Mouse (Mus musculus): ENCODE data around the gene Dyrk4. TPM values are rescaled to one million over a fixed set of nuclear protein-coding genes. Genes with fewer than 3 reads are reported as not detected.
A peak's percentile ranks its signal among the peaks of the same experiment; 100 is the strongest.

Dyrk4 gene
- polyA plus RNA-seq, 1 experiment from 2014 or later = not detected

GRCm38 (mm10) chr6:126939487-126940171 lies 18.0 kb upstream of the Dyrk4 start, which contains the start of the genes Rad51ap1 and D6Wsu163e:
Gene Rad51ap1 (minus strand): TSS chr6:126939587.
Gene D6Wsu163e (plus strand): TSS chr6:126939962.
- peak within 1 kb of the TSS; percentile 73 for H3K4me3 ChIP-seq (ENCODE audit: low read length)
- H3K27me3 ChIP-seq (ENCODE audit: control insufficient read depth, insufficient read depth, low read length) = no peaks in the 10 kb centered on the region
- H3K4me2 ChIP-seq (replicated peaks; ENCODE audit: low read depth, low read length) = peak within 1 kb of the TSS; percentile 58
- peak; percentile 98 for ATAC-seq (ENCODE audit: low FRiP score, low TSS enrichment)
- H3K9ac ChIP-seq (ENCODE audit: low read depth, low read length) = peak within 1 kb of the TSS; percentile 76
- H3K9me3 ChIP-seq (ENCODE audit: control insufficient read depth, low read length) = no peaks in the 10 kb centered on the region
- WGBS = 1% methylated on average over 33 of the region's 33 CpGs
- peaks cover 9% of the 10 kb centered on the region; the same call in 1 of the 2 replicates for H3K36me3 ChIP-seq (ENCODE audit: control insufficient read depth, insufficient read depth, low read length)
- peaks cover 11% of the 10 kb centered on the region; the same call in 1 of the 2 replicates for H3K4me1 ChIP-seq (ENCODE audit: control insufficient read depth, insufficient read depth, low read length)
- 0 out of 2 replicates have a peak within 1 kb of the TSS, but pooled peaks have one; percentile 43 for H3K27ac ChIP-seq (ENCODE audit: low read depth, low read length)

- H3K4me2 ChIP-seq (replicated peaks; ENCODE audit: low read depth, low read length) = peak overlapping the region; percentile 58
- H3K4me3 ChIP-seq (ENCODE audit: low read length) = peak overlapping the region; percentile 73
- peak overlapping the region; percentile 76 for H3K9ac ChIP-seq (ENCODE audit: low read depth, low read length)
- peaks cover 11% of the 10 kb centered on the region; the same call in 1 of the 2 replicates for H3K4me1 ChIP-seq (ENCODE audit: control insufficient read depth, insufficient read depth, low read length)
- peaks cover 15% of the 10 kb centered on the region; the same call in 1 of the 2 replicates for H3K36me3 ChIP-seq (ENCODE audit: control insufficient read depth, insufficient read depth, low read length)
- no peaks in the 10 kb centered on the region for H3K9me3 ChIP-seq (ENCODE audit: control insufficient read depth, low read length)
- ATAC-seq (ENCODE audit: low FRiP score, low TSS enrichment) = peak; percentile 67
- no peak overlapping the region for H3K27ac ChIP-seq (ENCODE audit: low read depth, low read length)
- 1% methylated on average over 28 of the region's 31 CpGs for WGBS
- H3K27me3 ChIP-seq (ENCODE audit: control insufficient read depth, insufficient read depth, low read length) = no peaks in the 10 kb centered on the region
These were observed 17.3 kb upstream of the Dyrk4 start for GRCm38 (mm10) chr6:126938853-126939486.

GRCm38 (mm10) chr6:126938047-126938446 lies 16.4 kb upstream of the Dyrk4 start:
- H3K9me3 ChIP-seq (ENCODE audit: control insufficient read depth, low read length) = no peaks in the 10 kb centered on the region
- peak overlapping the region; percentile 76; the same call in 1 of the 2 replicates for H3K9ac ChIP-seq (ENCODE audit: low read depth, low read length)
- peaks cover 11% of the 10 kb centered on the region; the same call in 1 of the 2 replicates for H3K4me1 ChIP-seq (ENCODE audit: control insufficient read depth, insufficient read depth, low read length)
- H3K4me3 ChIP-seq (ENCODE audit: low read length) = peak overlapping the region; percentile 73
- no peak for ATAC-seq (ENCODE audit: low FRiP score, low TSS enrichment)
- H3K36me3 ChIP-seq (ENCODE audit: control insufficient read depth, insufficient read depth, low read length) = peaks cover 23% of the 10 kb centered on the region; the same call in 1 of the 2 replicates
- H3K4me2 ChIP-seq (replicated peaks; ENCODE audit: low read depth, low read length) = peak overlapping the region; percentile 58
- no peaks in the 10 kb centered on the region for H3K27me3 ChIP-seq (ENCODE audit: control insufficient read depth, insufficient read depth, low read length)
- H3K27ac ChIP-seq (ENCODE audit: low read depth, low read length) = no peak overlapping the region
- 89% methylated on average over 2 of the region's 2 CpGs for WGBS

GRCm38 (mm10) chr6:126932896-126933295 lies 11.3 kb upstream of the Dyrk4 start:
- Histone ChIP-seq H3K4me2 (replicated peaks; ENCODE audit: low read depth, low read length) (no peak overlapping the region), H3K27ac (ENCODE audit: low read depth, low read length) (no peak overlapping the region), H3K4me3 (ENCODE audit: low read length) (no peak overlapping the region), H3K4me1 (ENCODE audit: control insufficient read depth, insufficient read depth, low read length) (0 out of 2 replicates have a peak, but pooled peaks cover 2% of the 10 kb centered on the region), H3K9ac (ENCODE audit: low read depth, low read length) (no peak overlapping the region), H3K9me3 (ENCODE audit: control insufficient read depth, low read length) (no peaks in the 10 kb centered on the region), H3K36me3 (ENCODE audit: control insufficient read depth, insufficient read depth, low read length) (peaks cover 53% of the 10 kb centered on the region), H3K27me3 (ENCODE audit: control insufficient read depth, insufficient read depth, low read length) (no peaks in the 10 kb centered on the region)
- WGBS = 95% methylated on average over 2 of the region's 2 CpGs
- ATAC-seq (ENCODE audit: low FRiP score, low TSS enrichment) = no peak

GRCm38 (mm10) chr6:126914928-126915327 lies 6.7 kb downstream of the Dyrk4 start:
- H3K27me3 ChIP-seq (ENCODE audit: control insufficient read depth, insufficient read depth, low read length) = no peaks in the 10 kb centered on the region
- H3K4me3 ChIP-seq (ENCODE audit: low read length) = no peak overlapping the region
- H3K9me3 ChIP-seq (ENCODE audit: control insufficient read depth, low read length) = no peaks in the 10 kb centered on the region
- no peaks in the 10 kb centered on the region for H3K36me3 ChIP-seq (ENCODE audit: control insufficient read depth, insufficient read depth, low read length)
- ATAC-seq (ENCODE audit: low FRiP score, low TSS enrichment) = no peak
- H3K27ac ChIP-seq (ENCODE audit: low read depth, low read length) = no peak overlapping the region
- no peaks in the 10 kb centered on the region for H3K4me1 ChIP-seq (ENCODE audit: control insufficient read depth, insufficient read depth, low read length)
- H3K9ac ChIP-seq (ENCODE audit: low read depth, low read length) = no peak overlapping the region
- no peak overlapping the region for H3K4me2 ChIP-seq (replicated peaks; ENCODE audit: low read depth, low read length)
- WGBS = 83% methylated on average over 5 of the region's 5 CpGs

GRCm38 (mm10) chr6:126910727-126911126 lies 10.9 kb downstream of the Dyrk4 start:
- Histone ChIP-seq H3K9me3 (ENCODE audit: control insufficient read depth, low read length) (no peaks in the 10 kb centered on the region), H3K27ac (ENCODE audit: low read depth, low read length) (no peak overlapping the region), H3K27me3 (ENCODE audit: control insufficient read depth, insufficient read depth, low read length) (no peaks in the 10 kb centered on the region), H3K9ac (ENCODE audit: low read depth, low read length) (no peak overlapping the region), H3K4me1 (ENCODE audit: control insufficient read depth, insufficient read depth, low read length) (no peaks in the 10 kb centered on the region), H3K4me2 (replicated peaks; ENCODE audit: low read depth, low read length) (no peak overlapping the region), H3K4me3 (ENCODE audit: low read length) (no peak overlapping the region), H3K36me3 (ENCODE audit: control insufficient read depth, insufficient read depth, low read length) (no peaks in the 10 kb centered on the region)
- WGBS = 78% methylated on average over 4 of the region's 4 CpGs
- no peak for ATAC-seq (ENCODE audit: low FRiP score, low TSS enrichment)

- Histone ChIP-seq H3K27me3 (ENCODE audit: control insufficient read depth, insufficient read depth, low read length) (no peaks in the 10 kb centered on the region), H3K27ac (ENCODE audit: low read depth, low read length) (no peak overlapping the region), H3K9me3 (ENCODE audit: control insufficient read depth, low read length) (no peaks in the 10 kb centered on the region), H3K4me1 (ENCODE audit: control insufficient read depth, insufficient read depth, low read length) (no peaks in the 10 kb centered on the region), H3K4me2 (replicated peaks; ENCODE audit: low read depth, low read length) (no peak overlapping the region), H3K9ac (ENCODE audit: low read depth, low read length) (no peak overlapping the region), H3K36me3 (ENCODE audit: control insufficient read depth, insufficient read depth, low read length) (no peaks in the 10 kb centered on the region), H3K4me3 (ENCODE audit: low read length) (no peak overlapping the region)
- ATAC-seq (ENCODE audit: low FRiP score, low TSS enrichment) = no peak
- WGBS = 64% methylated on average over 3 of the region's 3 CpGs
These were observed 13.8 kb downstream of the Dyrk4 start for GRCm38 (mm10) chr6:126907876-126908275.

GRCm38 (mm10) chr6:126907378-126907777 lies 14.3 kb downstream of the Dyrk4 start:
- Histone ChIP-seq H3K9ac (ENCODE audit: low read depth, low read length) (no peak overlapping the region), H3K9me3 (ENCODE audit: control insufficient read depth, low read length) (no peaks in the 10 kb centered on the region), H3K36me3 (ENCODE audit: control insufficient read depth, insufficient read depth, low read length) (no peaks in the 10 kb centered on the region), H3K4me3 (ENCODE audit: low read length) (no peak overlapping the region), H3K27me3 (ENCODE audit: control insufficient read depth, insufficient read depth, low read length) (no peaks in the 10 kb centered on the region), H3K27ac (ENCODE audit: low read depth, low read length) (no peak overlapping the region), H3K4me2 (replicated peaks; ENCODE audit: low read depth, low read length) (no peak overlapping the region), H3K4me1 (ENCODE audit: control insufficient read depth, insufficient read depth, low read length) (no peaks in the 10 kb centered on the region)
- WGBS = 67% methylated on average over 5 of the region's 5 CpGs
- ATAC-seq (ENCODE audit: low FRiP score, low TSS enrichment) = no peak

GRCm38 (mm10) chr6:126877118-126877517 lies 44.5 kb downstream of the Dyrk4 start:
- no peak for ATAC-seq (ENCODE audit: low FRiP score, low TSS enrichment)
- no peaks in the 10 kb centered on the region for H3K9me3 ChIP-seq (ENCODE audit: control insufficient read depth, low read length)
- 82% methylated on average over 8 of the region's 8 CpGs for WGBS
- no peak overlapping the region for H3K27ac ChIP-seq (ENCODE audit: low read depth, low read length)
- no peaks in the 10 kb centered on the region for H3K36me3 ChIP-seq (ENCODE audit: control insufficient read depth, insufficient read depth, low read length)
- no peaks in the 10 kb centered on the region for H3K27me3 ChIP-seq (ENCODE audit: control insufficient read depth, insufficient read depth, low read length)
- no peaks in the 10 kb centered on the region for H3K4me1 ChIP-seq (ENCODE audit: control insufficient read depth, insufficient read depth, low read length)
- H3K9ac ChIP-seq (ENCODE audit: low read depth, low read length) = no peak overlapping the region
- no peak overlapping the region for H3K4me3 ChIP-seq (ENCODE audit: low read length)
- no peak overlapping the region for H3K4me2 ChIP-seq (replicated peaks; ENCODE audit: low read depth, low read length)

Data from kidney, embryonic 14.5 days (tissue).